Mouse (Mus musculus): Measurements from ENCODE around the gene Tnfrsf14. TPM values are rescaled to one million over a fixed set of nuclear protein-coding genes. Genes with fewer than 3 reads are reported as not detected.

Tnfrsf14 gene
- polyA plus RNA-seq, 1 experiment, result 12.5 TPM

GRCm38 (mm10) chr4:154926969-154927898 lies 1.1 kb downstream of the Tnfrsf14 start:
- H3K36me3 ChIP-seq (ENCODE audit: control insufficient read depth), result peaks cover 59% of the 10 kb centered on the region

GRCm38 (mm10) chr4:154925413-154925812 lies 3.0 kb downstream of the Tnfrsf14 start:
- no peak for TF ChIP-seq TAL1 (IDR thresholded peaks at IDR 0.05; ENCODE audit: low read length)
- no peak for TF ChIP-seq GATA1 (IDR thresholded peaks at IDR 0.05; ENCODE audit: low read length)
- peak overlapping the region; percentile 82 for H3K4me3 ChIP-seq (replicated peaks)
- peaks cover 79% of the 10 kb centered on the region for H3K4me1 ChIP-seq (ENCODE audit: control insufficient read depth)
- H3K27me3 ChIP-seq (ENCODE audit: control insufficient read depth), result no peaks in the 10 kb centered on the region; the same call in 1 of the 2 replicates
- peaks cover 77% of the 10 kb centered on the region for H3K36me3 ChIP-seq (ENCODE audit: control insufficient read depth)
- H3K9me3 ChIP-seq (ENCODE audit: control insufficient read depth, low read length), result peaks cover 15% of the 10 kb centered on the region

More at GRCm38 (mm10) chr4:154926969-154927898, 1.1 kb downstream of the Tnfrsf14 start:
- Histone ChIP-seq H3K4me3 (replicated peaks) (peak overlapping the region; percentile 82), H3K4me1 (ENCODE audit: control insufficient read depth) (peaks cover 75% of the 10 kb centered on the region), H3K27me3 (ENCODE audit: control insufficient read depth) (no peaks in the 10 kb centered on the region; the same call in 1 of the 2 replicates), H3K9me3 (ENCODE audit: control insufficient read depth, low read length) (peaks cover 10% of the 10 kb centered on the region)
- TF ChIP-seq GATA1 (IDR thresholded peaks at IDR 0.05; ENCODE audit: low read length) (no peak), TAL1 (IDR thresholded peaks at IDR 0.05; ENCODE audit: low read length) (no peak)

GRCm38 (mm10) chr4:154922931-154923330 lies 5.4 kb downstream of the Tnfrsf14 start:
- no peak for TF ChIP-seq TAL1 (IDR thresholded peaks at IDR 0.05; ENCODE audit: low read length)
- TF ChIP-seq GATA1 (IDR thresholded peaks at IDR 0.05; ENCODE audit: low read length), result no peak
- peaks cover 22% of the 10 kb centered on the region for H3K9me3 ChIP-seq (ENCODE audit: control insufficient read depth, low read length)
- H3K27me3 ChIP-seq (ENCODE audit: control insufficient read depth), result no peaks in the 10 kb centered on the region; the same call in 1 of the 2 replicates
- H3K4me3 ChIP-seq (replicated peaks), result peak overlapping the region; percentile 82
- H3K36me3 ChIP-seq (ENCODE audit: control insufficient read depth), result peaks cover 98% of the 10 kb centered on the region
- peaks cover 73% of the 10 kb centered on the region for H3K4me1 ChIP-seq (ENCODE audit: control insufficient read depth)

- TF ChIP-seq GATA1 (IDR thresholded peaks at IDR 0.05; ENCODE audit: low read length) (no peak), TAL1 (IDR thresholded peaks at IDR 0.05; ENCODE audit: low read length) (no peak)
- Histone ChIP-seq H3K4me3 (replicated peaks) (peak overlapping the region; percentile 82), H3K9me3 (ENCODE audit: control insufficient read depth, low read length) (peaks cover 29% of the 10 kb centered on the region), H3K27me3 (ENCODE audit: control insufficient read depth) (no peaks in the 10 kb centered on the region; the same call in 1 of the 2 replicates), H3K4me1 (ENCODE audit: control insufficient read depth) (peaks cover 78% of the 10 kb centered on the region), H3K36me3 (ENCODE audit: control insufficient read depth) (peaks cover 98% of the 10 kb centered on the region)
Measured at GRCm38 (mm10) chr4:154922291-154922690, 6.1 kb downstream of the Tnfrsf14 start.

GRCm38 (mm10) chr4:154916662-154917061 lies 11.7 kb downstream of the Tnfrsf14 start:
- Histone ChIP-seq H3K36me3 (ENCODE audit: control insufficient read depth) (peaks cover 97% of the 10 kb centered on the region), H3K4me1 (ENCODE audit: control insufficient read depth) (peaks cover 76% of the 10 kb centered on the region)
- TF ChIP-seq GATA1 (IDR thresholded peaks at IDR 0.05; ENCODE audit: low read length), result no peak

GRCm38 (mm10) chr4:154915286-154915685 lies 13.1 kb downstream of the Tnfrsf14 start:
- H3K9me3 ChIP-seq (ENCODE audit: control insufficient read depth, low read length), result peaks cover 15% of the 10 kb centered on the region
- H3K36me3 ChIP-seq (ENCODE audit: control insufficient read depth), result peaks cover 91% of the 10 kb centered on the region
- H3K4me1 ChIP-seq (ENCODE audit: control insufficient read depth), result peaks cover 86% of the 10 kb centered on the region
- TF ChIP-seq TAL1 (IDR thresholded peaks at IDR 0.05; ENCODE audit: low read length), result no peak
- TF ChIP-seq GATA1 (IDR thresholded peaks at IDR 0.05; ENCODE audit: low read length), result no peak
- H3K4me3 ChIP-seq (replicated peaks), result no peak overlapping the region
- H3K27me3 ChIP-seq (ENCODE audit: control insufficient read depth), result no peaks in the 10 kb centered on the region

More at GRCm38 (mm10) chr4:154916662-154917061, 11.7 kb downstream of the Tnfrsf14 start:
- Histone ChIP-seq H3K4me3 (replicated peaks) (no peak overlapping the region), H3K9me3 (ENCODE audit: control insufficient read depth, low read length) (peaks cover 16% of the 10 kb centered on the region), H3K27me3 (ENCODE audit: control insufficient read depth) (no peaks in the 10 kb centered on the region)

- Histone ChIP-seq H3K36me3 (ENCODE audit: control insufficient read depth) (peaks cover 91% of the 10 kb centered on the region), H3K27me3 (ENCODE audit: control insufficient read depth) (no peaks in the 10 kb centered on the region), H3K9me3 (ENCODE audit: control insufficient read depth, low read length) (peaks cover 15% of the 10 kb centered on the region), H3K4me3 (replicated peaks) (no peak overlapping the region), H3K4me1 (ENCODE audit: control insufficient read depth) (peaks cover 90% of the 10 kb centered on the region)
- TF ChIP-seq GATA1 (IDR thresholded peaks at IDR 0.05; ENCODE audit: low read length) (no peak), TAL1 (IDR thresholded peaks at IDR 0.05; ENCODE audit: low read length) (no peak)
Measured at GRCm38 (mm10) chr4:154914707-154915106, 13.7 kb downstream of the Tnfrsf14 start.

GRCm38 (mm10) chr4:154914252-154914651 lies 14.1 kb downstream of the Tnfrsf14 start:
- peaks cover 92% of the 10 kb centered on the region for H3K36me3 ChIP-seq (ENCODE audit: control insufficient read depth)
- H3K4me1 ChIP-seq (ENCODE audit: control insufficient read depth), result peaks cover 92% of the 10 kb centered on the region
- TF ChIP-seq TAL1 (IDR thresholded peaks at IDR 0.05; ENCODE audit: low read length), result no peak
- TF ChIP-seq GATA1 (IDR thresholded peaks at IDR 0.05; ENCODE audit: low read length), result no peak
- H3K9me3 ChIP-seq (ENCODE audit: control insufficient read depth, low read length), result peaks cover 20% of the 10 kb centered on the region
- no peak overlapping the region for H3K4me3 ChIP-seq (replicated peaks)
- H3K27me3 ChIP-seq (ENCODE audit: control insufficient read depth), result no peaks in the 10 kb centered on the region

- H3K9me3 ChIP-seq (ENCODE audit: control insufficient read depth, low read length), result peaks cover 21% of the 10 kb centered on the region
- TF ChIP-seq GATA1 (IDR thresholded peaks at IDR 0.05; ENCODE audit: low read length) (no peak), TAL1 (IDR thresholded peaks at IDR 0.05; ENCODE audit: low read length) (no peak)
- H3K4me3 ChIP-seq (replicated peaks), result no peak overlapping the region
- peaks cover 93% of the 10 kb centered on the region for H3K36me3 ChIP-seq (ENCODE audit: control insufficient read depth)
- H3K4me1 ChIP-seq (ENCODE audit: control insufficient read depth), result peaks cover 94% of the 10 kb centered on the region
- H3K27me3 ChIP-seq (ENCODE audit: control insufficient read depth), result no peaks in the 10 kb centered on the region
Measured at GRCm38 (mm10) chr4:154913845-154914244, 14.5 kb downstream of the Tnfrsf14 start.
